Mouse (Mus musculus): ENCODE results near the gene Rbp3. TPM values are rescaled to one million over a fixed set of nuclear protein-coding genes. Genes with fewer than 3 reads are reported as not detected.

The Rbp3 gene
- total and polyA plus RNA-seq, 3 experiments: not detected

GRCm38 (mm10) chr14:33914206-33914605 is 39.6 kb upstream of the Rbp3 start:
- H3K27me3 ChIP-seq (replicated peaks): no peaks in the 10 kb centered on the region
- H3K4me2 ChIP-seq (ENCODE audit: insufficient read depth, low read depth, poor library complexity, severe bottlenecking): no peak overlapping the region
- H3K27ac ChIP-seq (ENCODE audit: insufficient read depth, low read depth): no peak overlapping the region
- no peak for DNase-seq (ENCODE audit: extremely low read depth)
- no peaks in the 10 kb centered on the region for H3K9me3 ChIP-seq (replicated peaks; ENCODE audit: low read length)
- peaks cover 0 to 17% of the 10 kb centered on the region in 2 experiments; a peak in 2 of 4 replicates for H3K4me1 ChIP-seq (ENCODE audit: control insufficient read depth in 1 of 2, insufficient read depth in 2 of 2)
- in situ Hi-C loops (cut with MboI; ENCODE audit: low pct_ligation_motif_present, low pct_unique_long_range_greater_than_20kb, low sequenced_read_pairs): no loop called here
- no peaks in the 10 kb centered on the region for H3K36me3 ChIP-seq (replicated peaks in 1 of 2; ENCODE audit: control insufficient read depth in 1 of 2, insufficient read depth in 1 of 2, low read length in 1 of 2)
- TF ChIP-seq RCOR1 (conservative IDR thresholded peaks at IDR 0.05; ENCODE audit: low read depth, low read length) (no peak), ZNF384 (IDR thresholded peaks at IDR 0.05; ENCODE audit: low read depth, low read length) (no peak), PAX5 (IDR thresholded peaks at IDR 0.05; ENCODE audit: low read length) (no peak), JUN (IDR thresholded peaks at IDR 0.05; ENCODE audit: insufficient read depth, low read depth, low read length) (no peak), USF2 (conservative IDR thresholded peaks at IDR 0.05; ENCODE audit: low read depth, low read length) (no peak), ELF1 (IDR thresholded peaks at IDR 0.05; ENCODE audit: low read depth, low read length) (no peak), MAX (IDR thresholded peaks at IDR 0.05; ENCODE audit: low read length) (no peak), NRF1 (IDR thresholded peaks at IDR 0.05; ENCODE audit: low read depth, low read length) (no peak), POLR2A (IDR thresholded peaks at IDR 0.05; ENCODE audit: low read depth, low read length) (no peak)
- no peaks in the 10 kb centered on the region for H3K79me2 ChIP-seq (replicated peaks; ENCODE audit: control insufficient read depth, extremely low read depth, insufficient read depth, poor library complexity, severe bottlenecking)
- dilution Hi-C loops (cut with MboI; ENCODE audit: extremely low pct_ligation_motif_present, extremely low pct_unique_long_range_greater_than_20kb, low sequenced_read_pairs): no loop called here
- no peak overlapping the region for H3K4me3 ChIP-seq (replicated peaks in 1 of 3; ENCODE audit: low read depth in 2 of 3, low read length in 2 of 3, poor library complexity in 1 of 3)
- no peak overlapping the region for H3K9ac ChIP-seq (ENCODE audit: insufficient read depth, low read depth)

GRCm38 (mm10) chr14:33920727-33921559 is 32.9 kb upstream of the Rbp3 start:
- Histone ChIP-seq H3K4me2 (ENCODE audit: insufficient read depth, low read depth, poor library complexity, severe bottlenecking) (no peak overlapping the region), H3K27me3 (replicated peaks) (no peaks in the 10 kb centered on the region), H3K36me3 (replicated peaks in 1 of 2; ENCODE audit: control insufficient read depth in 1 of 2, insufficient read depth in 1 of 2, low read length in 1 of 2) (no peaks in the 10 kb centered on the region), H3K9ac (ENCODE audit: insufficient read depth, low read depth) (no peak overlapping the region), H3K9me3 (replicated peaks; ENCODE audit: low read length) (no peaks in the 10 kb centered on the region), H3K27ac (ENCODE audit: insufficient read depth, low read depth) (no peak overlapping the region), H3K4me1 (ENCODE audit: control insufficient read depth in 1 of 2, insufficient read depth in 2 of 2) (no peaks in the 10 kb centered on the region), H3K4me3 (replicated peaks in 1 of 3; ENCODE audit: low read depth in 2 of 3, low read length in 2 of 3, poor library complexity in 1 of 3) (no peak overlapping the region), H3K79me2 (replicated peaks; ENCODE audit: control insufficient read depth, extremely low read depth, insufficient read depth, poor library complexity, severe bottlenecking) (no peaks in the 10 kb centered on the region)
- dilution Hi-C loops (cut with MboI; ENCODE audit: extremely low pct_ligation_motif_present, extremely low pct_unique_long_range_greater_than_20kb, low sequenced_read_pairs): no loop called here
- in situ Hi-C loops (cut with MboI; ENCODE audit: low pct_ligation_motif_present, low pct_unique_long_range_greater_than_20kb, low sequenced_read_pairs): no loop called here
- no peak for DNase-seq (ENCODE audit: extremely low read depth)
- no peak for TF ChIP-seq RCOR1 (conservative IDR thresholded peaks at IDR 0.05; ENCODE audit: low read depth, low read length)
- TF ChIP-seq PAX5 (IDR thresholded peaks at IDR 0.05; ENCODE audit: low read length): no peak
- TF ChIP-seq RAD21 (IDR thresholded peaks at IDR 0.05; ENCODE audit: low read depth, low read length): no peak
- no peak for TF ChIP-seq ZKSCAN1 (IDR thresholded peaks at IDR 0.05; ENCODE audit: borderline replicate concordance, low read depth, low read length)
- TF ChIP-seq ZMIZ1 (IDR thresholded peaks at IDR 0.05; ENCODE audit: low read depth, low read length): no peak
- no peak for TF ChIP-seq MEF2A (IDR thresholded peaks at IDR 0.05; ENCODE audit: borderline replicate concordance, low read depth, low read length)
- no peak for TF ChIP-seq HCFC1 (IDR thresholded peaks at IDR 0.05; ENCODE audit: low read depth, low read length)
- TF ChIP-seq MAFK (IDR thresholded peaks at IDR 0.05; ENCODE audit: insufficient replicate concordance, low read length): no peak
- TF ChIP-seq CHD2 (IDR thresholded peaks at IDR 0.05; ENCODE audit: low read length): no peak
- no peak for TF ChIP-seq KAT2A (IDR thresholded peaks at IDR 0.05; ENCODE audit: insufficient replicate concordance, low read length)
- no peak for TF ChIP-seq POLR2AphosphoS2 (IDR thresholded peaks at IDR 0.05; ENCODE audit: low read depth, low read length)
- no peak for TF ChIP-seq UBTF (IDR thresholded peaks at IDR 0.05; ENCODE audit: low read depth, low read length)
- no peak for TF ChIP-seq ETS1 (conservative IDR thresholded peaks at IDR 0.05; ENCODE audit: low read depth, low read length)
- no peak for TF ChIP-seq JUN (IDR thresholded peaks at IDR 0.05; ENCODE audit: insufficient read depth, low read depth, low read length)

All from CH12.LX (cell line).